ENCODE assay signal across 34 mouse cellular contexts in the genomic region with DNA sequence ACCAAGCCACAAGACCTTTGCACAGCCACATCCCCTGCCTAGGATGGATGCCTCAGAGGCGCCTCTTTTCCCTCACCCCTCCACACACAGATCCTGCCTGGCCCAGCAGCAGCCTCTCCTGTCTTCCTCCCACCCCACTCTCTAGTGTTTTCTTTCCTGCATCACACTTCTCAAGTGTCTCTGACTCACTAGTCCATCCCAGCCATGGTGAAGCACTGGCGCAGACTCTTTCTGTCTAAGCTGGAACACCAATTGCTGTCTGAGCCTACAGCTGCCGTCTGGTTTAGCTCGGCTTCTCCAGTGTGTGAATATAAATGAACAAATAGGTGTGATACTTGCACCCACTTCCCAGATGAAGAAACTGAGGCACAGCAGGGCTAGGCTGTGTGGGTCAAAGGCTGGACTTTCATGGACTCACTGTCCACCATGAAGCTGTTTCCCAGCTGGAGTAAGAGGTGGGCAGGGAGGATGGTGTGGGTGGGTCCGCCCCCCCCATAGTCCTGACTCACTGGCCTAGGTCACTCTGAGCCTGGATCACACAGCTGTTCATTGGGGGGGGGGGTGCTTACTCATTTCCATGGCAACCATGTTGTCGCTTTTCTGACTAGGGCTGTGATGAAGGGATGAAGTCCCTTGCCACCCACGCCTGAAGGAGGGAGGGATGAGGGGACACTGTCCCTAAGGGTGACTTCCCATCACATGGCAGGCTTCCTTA. TPM values are rescaled to one million over a fixed set of nuclear protein-coding genes. Genes with fewer than 3 reads are reported as not detected.
A peak's percentile ranks its signal among the peaks of the same experiment; 100 is the strongest.
DNase-seq lines count a peak whose midpoint lies in the region; ATAC-seq and TF ChIP-seq lines count a peak whose summit lies in the region.
"Had no signal": no experiment of that assay in that cellular context is flagged by ENCODE, and none has a peak within 500 bp of the region (broad histone marks: within the 10 kb centered on the region; RNA-seq: fewer than 3 reads in every experiment).

No protein-coding gene starts in this region.

- ATAC-seq in frontal cortex, adult (ENCODE audit: low TSS enrichment): peak; percentile 86
- ATAC-seq in heart, embryonic 11.5 days (replicated peaks; ENCODE audit: insufficient number of reproducible peaks, low FRiP score, low TSS enrichment): no peak
- ATAC-seq: forebrain, embryonic 13.5 days; hindbrain, postnatal 0 days; intestine, embryonic 16.5 days; liver, embryonic 12.5 days had no signal

- H3K4me1 ChIP-seq in heart, embryonic 11.5 days (ENCODE audit: control insufficient read depth, insufficient read depth, low read length): no peaks in the 10 kb centered on the region
- H3K4me1 ChIP-seq: liver, embryonic 12.5 days had no signal

- peaks cover 39% of the 10 kb centered on the region for H3K9me3 ChIP-seq in heart, embryonic 11.5 days (replicated peaks; ENCODE audit: control insufficient read depth, low read length)

- no peak overlapping the region for H3ac ChIP-seq in myocyte (ENCODE audit: control insufficient read depth, insufficient read length)

- no peaks in the 10 kb centered on the region for H3K79me2 ChIP-seq in myocyte (ENCODE audit: control insufficient read depth, insufficient read depth)

- WGBS in heart, embryonic 11.5 days (ENCODE audit: insufficient replicate concordance): 80% methylated on average over 7 of the region's 7 CpGs

- no peaks in the 10 kb centered on the region for H3K36me3 ChIP-seq in myocyte (ENCODE audit: control insufficient read depth, insufficient read depth)
- no peaks in the 10 kb centered on the region for H3K36me3 ChIP-seq in heart, embryonic 11.5 days (ENCODE audit: control insufficient read depth, insufficient read depth, low read length)
- H3K36me3 ChIP-seq: embryonic facial prominence, embryonic 12.5 days; G1E; limb, embryonic 13.5 days; neural tube, embryonic 15.5 days had no signal

- no peaks in the 10 kb centered on the region for H3K27me3 ChIP-seq in myocyte (ENCODE audit: control insufficient read depth, insufficient read depth, insufficient read length)
- H3K27me3 ChIP-seq in heart, embryonic 11.5 days (ENCODE audit: control insufficient read depth, insufficient read depth, low read length): no peaks in the 10 kb centered on the region
- H3K27me3 ChIP-seq: embryonic facial prominence, embryonic 12.5 days; forebrain, embryonic 13.5 days; limb, embryonic 13.5 days; neural tube, embryonic 15.5 days had no signal

- no peak overlapping the region for H3K9ac ChIP-seq in heart, embryonic 11.5 days (ENCODE audit: low read depth, low read length)
- H3K9ac ChIP-seq: embryonic facial prominence, embryonic 12.5 days; forebrain, embryonic 13.5 days; limb, embryonic 13.5 days; liver, embryonic 12.5 days; neural tube, embryonic 15.5 days had no signal

- peak overlapping the region; percentile 19 for H3K4me2 ChIP-seq in myocyte (ENCODE audit: low read depth)
- H3K4me2 ChIP-seq in heart, embryonic 11.5 days: no peak overlapping the region
- H3K4me2 ChIP-seq: embryonic facial prominence, embryonic 12.5 days; forebrain, embryonic 13.5 days; limb, embryonic 13.5 days; liver, embryonic 12.5 days; neural tube, embryonic 15.5 days had no signal

- no peak overlapping the region for H3K27ac ChIP-seq in heart, embryonic 11.5 days (ENCODE audit: low read depth, low read length)
- H3K27ac ChIP-seq: embryonic facial prominence, embryonic 12.5 days; forebrain, embryonic 13.5 days; hindbrain, postnatal 0 days; limb, embryonic 13.5 days; liver, embryonic 12.5 days; neural tube, embryonic 15.5 days had no signal

- TF ChIP-seq POLR2A in myocyte (IDR thresholded peaks at IDR 0.05; ENCODE audit: insufficient read length, low read depth): no peak

- no peak for DNase-seq in frontal cortex, postnatal 36 days (ENCODE audit: low spot score in 2 of 2)
- DNase-seq in layer of hippocampus, adult 9-11 months: peak; percentile 54
- DNase-seq in layer of hippocampus, postnatal 25 days (ENCODE audit: extremely low spot score in 1 of 2, low spot score in 1 of 2): no peak
- peak; percentile 57 for DNase-seq in 3134 (ENCODE audit: extremely low read depth, insufficient read length, low spot score)
- no peak for DNase-seq in gastrocnemius, adult 8-10 months (ENCODE audit: low spot score in 2 of 2)
- DNase-seq: cerebellum, adult 18-20 months; cerebellum, postnatal 25 days; gastrocnemius, postnatal 36 days; kidney, postnatal 4 days; lung, adult 18-20 months; lung, postnatal 10 days; thymus, postnatal 36 days had no signal

- no peak overlapping the region for H3K4me3 ChIP-seq in myocyte
- H3K4me3 ChIP-seq in heart, embryonic 11.5 days (ENCODE audit: low read depth, low read length): no peak overlapping the region
- H3K4me3 ChIP-seq: embryonic facial prominence, embryonic 12.5 days; forebrain, embryonic 13.5 days; limb, embryonic 13.5 days; liver, embryonic 12.5 days; neural tube, embryonic 15.5 days had no signal

TF ChIP-seq in myocyte, 11 proteins besides CTCF, POLR2A, EP300 and RAD21:
- TF ChIP-seq MYOG (IDR thresholded peaks at IDR 0.05; ENCODE audit: control insufficient read depth in 1 of 3, insufficient read depth in 1 of 3, insufficient read length in 2 of 3, low read depth in 2 of 3): peak in 1 of 3 experiments; percentile 12
- TF ChIP-seq MAX (IDR thresholded peaks at IDR 0.05; ENCODE audit: low read depth): no peak
- peak in 1 of 3 experiments; percentile 78 for TF ChIP-seq MYOD1 (IDR thresholded peaks at IDR 0.05; ENCODE audit: control insufficient read depth in 1 of 3, insufficient read length in 2 of 3, low read depth in 2 of 3)
- TF ChIP-seq CEBPB (IDR thresholded peaks at IDR 0.05; ENCODE audit: insufficient read depth, poor library complexity, severe bottlenecking): no peak
TF ChIP-seq in myocyte: peak in this region for 2.

RNA-seq across cellular contexts. Expression of a gene that starts 14.3 kb away (rescaled TPM):
- total RNA-seq in layer of hippocampus, postnatal 25 days (2021): 100 to 1,000 TPM; 658 to 741 TPM
- 116 TPM for polyA plus RNA-seq in myocyte (2012; fragmentation: generic; extraction: Trizol)
- 10 to 100 TPM; 25.5 to 38.3 (median 30.6) TPM for total RNA-seq in gastrocnemius, adult 8-10 months (2022)
- polyA plus RNA-seq in heart, embryonic 11.5 days (2014; fragmentation: Nextera tagmentation; extraction: Ambion mirVana): 53.0 and 58.1 TPM in 2 replicates

RNA-seq across cellular contexts. Expression of a gene that starts 21.6 kb away (rescaled TPM):
- total RNA-seq in layer of hippocampus, postnatal 25 days (2021): not detected
- not detected for polyA plus RNA-seq in myocyte (2012; fragmentation: generic; extraction: Trizol)
- not detected for total RNA-seq in gastrocnemius, adult 8-10 months (2022)
- polyA plus RNA-seq in heart, embryonic 11.5 days (2014; fragmentation: Nextera tagmentation; extraction: Ambion mirVana): not detected in 2 replicates
- total RNA-seq: adrenal gland, adult 2 months; adrenal gland, postnatal 4 days; CH12.LX; G1E; gastrocnemius, postnatal 36 days; hematopoietic stem cell, adult 5-6 weeks; hindbrain, postnatal 0 days; layer of hippocampus, postnatal 10 days; left cerebral cortex, postnatal 14 days; megakaryocyte progenitor cell, adult 5-6 weeks; midbrain, postnatal 0 days had no signal
- polyA plus RNA-seq: adrenal gland, adult 2 months; embryonic facial prominence, embryonic 12.5 days; G1E; heart, postnatal 0 days; hindbrain, postnatal 0 days; intestine, embryonic 16.5 days; kidney, embryonic 14.5 days; limb, embryonic 13.5 days; liver, embryonic 12.5 days; midbrain, postnatal 0 days; neural tube, embryonic 15.5 days; stomach, embryonic 14.5 days had no signal

Comparison
In these comparisons a context has a peak if more than half of its experiments do, and no peak if none do; other contexts are left out.
1. DNase-seq: peak in layer of hippocampus, adult 9-11 months (single experiment) and 3134 (single experiment); none in frontal cortex, postnatal 36 days (0 of 2), layer of hippocampus, postnatal 25 days (0 of 2) and gastrocnemius, adult 8-10 months (0 of 2).
2. RNA of a gene that starts 14.3 kb away (total RNA-seq): 658 to 741 TPM in layer of hippocampus, postnatal 25 days; 25.5 to 38.3 TPM in gastrocnemius, adult 8-10 months; every median in the first group is over 10 times any median in the second.